Mouse (Mus musculus): Measurements from ENCODE around the gene Gm7168.
"Not testable (repeated sequence)": the region's sequence is repeated elsewhere in the genome, so short reads cannot be mapped to it uniquely, and the experiment has no call there.

The Gm7168 gene

DNA sequence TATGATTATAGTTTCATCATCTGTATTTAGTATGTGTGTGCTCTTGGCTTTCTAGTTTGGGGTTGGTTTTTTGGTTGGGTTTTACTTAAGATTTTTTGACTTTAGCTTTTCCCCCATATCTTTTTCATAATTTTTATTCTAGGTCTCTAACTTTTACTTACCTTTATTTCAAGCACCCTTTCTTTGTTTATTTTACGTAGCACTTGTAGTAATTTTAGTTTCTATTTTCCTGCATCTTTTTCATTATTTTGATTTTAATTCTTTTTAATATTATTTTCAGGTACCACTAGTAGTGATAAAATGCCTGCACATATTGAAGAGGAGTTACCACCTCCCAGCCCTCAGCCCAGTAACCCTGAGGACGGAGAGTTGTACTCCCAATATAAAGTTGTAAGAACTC lies at the start of gene Gm7168:
Gm7168 (plus strand) TSS at position 301 of the 400 bp plus-strand sequence.
- not testable (repeated sequence) for DNase-seq

DNA sequence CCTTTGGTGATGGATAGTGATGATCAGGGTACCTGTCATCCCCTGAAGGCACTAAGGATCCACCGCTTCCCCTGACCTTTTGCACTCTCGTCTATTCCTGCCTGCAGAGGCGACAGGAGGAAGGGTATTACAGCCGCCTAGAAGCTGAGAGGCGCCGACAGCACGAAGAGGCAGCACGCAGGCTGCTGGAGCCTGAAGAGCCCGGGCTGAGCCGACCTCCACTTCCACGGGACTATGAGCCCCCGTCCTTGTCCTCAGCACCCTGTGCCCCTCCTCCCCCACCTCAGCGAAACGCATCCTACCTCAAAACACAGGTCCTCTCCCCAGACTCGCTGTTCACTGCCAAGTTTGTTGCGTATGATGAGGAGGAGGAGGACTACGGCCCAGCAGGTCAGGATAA lies 49.3 kb upstream of the Gm7168 start:
- DNase-seq = no peak

DNA sequence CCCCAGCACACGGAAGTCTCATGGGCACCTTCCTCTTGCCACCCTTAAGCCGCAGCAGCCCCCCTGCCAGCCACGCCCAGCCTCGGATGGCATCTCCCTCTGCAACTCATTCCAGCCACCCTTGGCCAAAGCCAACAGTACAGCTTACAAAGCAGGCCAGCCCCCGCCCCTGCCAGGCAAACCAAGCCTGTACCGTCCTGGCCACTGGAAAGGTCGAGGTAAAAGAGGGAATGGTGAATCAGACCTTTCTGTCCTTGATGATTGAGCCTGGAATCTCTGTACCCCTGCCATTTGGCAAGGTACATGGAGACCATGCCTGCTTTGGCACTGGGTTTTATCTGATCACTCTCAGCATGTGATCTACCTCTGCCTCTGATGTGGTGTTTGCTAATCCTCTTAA lies 48.9 kb upstream of the Gm7168 start:
- DNase-seq = no peak

DNA sequence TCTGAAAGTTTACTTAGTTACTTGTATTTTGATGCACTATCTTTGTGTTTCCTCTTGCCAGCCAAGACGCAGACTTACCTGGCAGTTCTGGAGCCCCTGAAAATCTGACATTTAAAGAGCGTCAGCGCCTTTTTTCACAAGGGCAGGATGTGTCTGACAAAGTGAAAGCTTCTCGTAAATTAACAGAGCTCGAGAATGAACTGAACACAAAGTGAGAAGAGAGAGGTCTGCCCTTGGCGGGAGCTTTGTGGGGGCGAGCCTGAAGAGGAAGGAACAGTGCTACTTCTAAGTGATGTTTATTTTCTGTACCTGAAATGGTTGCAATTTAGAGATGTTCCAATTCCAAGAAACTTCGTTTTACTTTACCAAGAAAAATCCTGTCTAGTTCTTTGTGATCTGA lies 44.4 kb upstream of the Gm7168 start:
- no peak for DNase-seq

DNA sequence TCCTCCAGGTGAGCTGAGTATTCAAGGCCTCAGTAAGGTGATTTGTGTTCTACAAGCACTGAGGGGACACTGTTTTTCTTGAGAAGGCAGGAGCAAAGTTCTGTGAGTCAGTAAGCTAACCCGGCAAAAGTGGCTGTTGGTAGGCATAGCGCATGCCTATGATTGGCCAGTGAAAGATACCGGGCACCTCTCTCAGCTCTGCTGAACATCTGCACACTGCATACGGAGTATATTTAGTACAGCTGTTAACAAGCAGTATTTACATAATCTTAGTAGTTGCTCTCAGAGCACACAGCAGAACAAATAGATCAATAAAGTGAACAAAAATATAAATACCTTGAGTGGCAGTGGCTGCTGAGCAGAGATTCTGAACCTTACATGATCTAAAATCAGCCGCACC lies 41.1 kb upstream of the Gm7168 start:
- no peak for DNase-seq

DNA sequence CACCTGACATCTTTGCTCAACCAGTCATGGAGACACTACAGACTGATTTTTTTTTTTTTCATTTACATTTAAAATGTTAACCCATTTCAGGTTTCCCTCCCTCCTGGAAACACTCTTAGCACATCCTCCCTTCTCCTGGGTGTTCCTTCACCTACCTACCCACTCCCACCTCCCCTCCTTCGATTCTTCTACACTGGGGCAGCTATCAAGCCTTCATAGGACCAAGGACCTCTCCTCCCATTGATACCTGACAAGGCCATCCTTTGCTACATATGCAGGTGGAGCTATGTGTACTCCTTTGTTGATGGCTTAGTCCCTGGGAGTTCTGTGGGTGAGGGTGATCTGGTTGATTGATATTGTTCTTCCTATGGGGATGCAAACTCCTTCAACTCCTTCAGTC lies 40.5 kb upstream of the Gm7168 start:
- no peak for DNase-seq

DNA sequence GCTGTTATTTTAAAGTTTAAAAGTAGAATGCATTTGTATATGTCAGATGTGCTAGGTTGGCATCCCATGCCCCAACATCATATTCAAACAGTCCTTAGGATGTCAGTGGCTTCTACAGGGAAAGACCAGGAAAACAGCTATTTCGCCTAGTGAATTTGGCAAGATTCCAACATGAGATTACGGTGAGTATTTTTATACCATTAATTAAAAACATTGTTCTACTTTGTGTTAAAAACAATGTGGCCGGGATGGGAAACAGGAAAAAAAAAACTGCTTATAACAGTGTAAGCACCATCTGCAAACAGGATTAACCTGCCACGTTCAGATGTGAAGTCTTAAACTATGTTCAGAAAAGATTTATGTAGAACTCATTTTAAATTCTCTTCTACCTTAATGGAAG lies 34.2 kb upstream of the Gm7168 start:
- DNase-seq = no peak

DNA sequence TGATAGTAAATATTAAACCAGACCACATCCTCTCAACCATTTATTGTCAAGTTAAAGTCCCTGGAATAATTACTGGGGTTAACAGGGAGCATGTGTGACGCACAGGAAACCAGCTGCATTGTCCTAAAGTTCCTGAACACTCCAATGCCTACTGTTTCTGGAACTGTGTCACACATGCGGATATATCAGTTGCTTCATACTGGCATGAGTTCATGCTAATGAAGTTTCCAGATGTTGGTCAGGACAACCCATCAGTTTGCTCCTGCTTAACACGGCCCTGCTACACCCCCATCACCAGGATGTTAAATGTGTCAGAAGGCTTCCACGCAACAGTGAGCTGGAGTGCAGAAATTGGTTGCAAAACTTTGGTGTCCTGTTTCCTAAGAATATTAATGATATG lies 33.6 kb upstream of the Gm7168 start:
- peak; percentile 72 for DNase-seq

DNA sequence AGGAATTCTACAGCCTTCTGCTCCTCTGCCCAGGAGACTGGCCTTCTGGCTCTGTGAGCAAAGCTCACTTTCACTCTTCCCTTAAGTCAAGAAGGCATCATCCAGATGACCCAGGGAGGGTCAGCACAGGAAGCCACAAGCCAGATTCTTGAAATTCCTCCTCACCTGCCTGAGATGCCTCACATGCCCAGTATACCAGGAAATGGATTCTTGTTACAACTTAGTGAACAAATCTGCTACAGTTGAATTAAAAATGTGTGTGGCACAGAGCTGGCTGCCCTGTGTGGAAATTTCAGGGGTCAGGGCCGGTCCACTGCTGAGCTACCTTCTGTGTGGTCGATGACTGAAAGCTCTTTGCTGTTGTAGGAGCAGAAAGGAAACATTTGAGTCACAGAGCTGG lies 27.4 kb upstream of the Gm7168 start:
- DNase-seq = peak; percentile 31

DNA sequence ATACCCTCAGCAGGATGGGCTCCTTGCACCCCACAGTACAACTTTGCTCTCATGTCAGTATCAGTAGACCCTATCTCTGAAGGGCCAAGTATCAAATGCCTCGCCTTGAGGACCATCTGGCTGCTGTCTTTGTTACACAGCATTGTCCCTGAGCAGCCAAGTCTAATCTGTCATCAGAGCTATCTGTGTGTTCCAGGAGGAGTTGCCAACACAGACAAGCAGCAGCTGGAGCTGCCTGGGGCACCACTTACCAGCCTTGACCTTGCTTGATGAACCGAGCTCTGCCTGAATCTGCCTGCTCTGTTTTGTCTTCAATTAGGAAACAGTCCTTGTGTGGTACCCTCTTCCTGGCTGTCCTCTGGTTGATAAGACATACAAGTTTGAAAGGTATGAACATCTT lies 24.8 kb upstream of the Gm7168 start:
- no peak for DNase-seq

DNA sequence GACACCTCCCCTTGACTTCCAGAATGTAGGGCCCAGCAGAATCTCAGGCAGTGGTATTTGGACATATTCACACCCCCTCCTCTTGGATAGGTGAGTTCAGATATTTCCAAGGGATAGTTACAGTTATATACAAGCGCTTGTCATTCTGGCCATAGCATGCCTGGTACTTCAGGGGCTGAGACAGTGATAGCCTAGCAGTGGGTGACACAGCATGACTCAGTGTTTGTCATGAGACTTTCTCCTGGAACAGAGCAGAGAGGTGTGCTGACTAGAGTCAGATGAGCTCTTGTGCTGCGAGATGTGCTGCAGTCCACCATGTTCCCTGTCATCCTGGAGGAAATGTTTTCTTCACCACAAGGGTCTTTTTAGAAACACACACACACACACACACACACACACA lies 23.6 kb upstream of the Gm7168 start:
- DNase-seq = no peak

DNA sequence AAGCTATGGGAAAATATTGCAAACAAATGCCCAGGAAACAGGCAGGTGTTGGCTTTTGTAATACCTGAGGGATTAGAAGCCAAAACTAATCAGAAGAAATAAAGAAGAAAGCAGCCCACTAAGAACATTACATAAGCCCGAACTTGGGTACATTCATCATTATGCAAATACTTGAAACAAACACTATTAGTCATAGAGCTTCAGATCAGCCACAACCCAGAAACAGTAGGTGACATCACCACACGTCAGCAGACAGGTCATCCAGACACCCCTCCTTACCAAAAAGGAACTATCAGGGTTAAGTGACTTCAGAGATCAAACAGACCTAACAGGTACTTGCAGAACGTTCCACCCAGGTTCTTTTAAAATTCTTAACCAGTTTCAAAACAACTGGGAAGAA lies 22.2 kb upstream of the Gm7168 start:
- no peak for DNase-seq

DNA sequence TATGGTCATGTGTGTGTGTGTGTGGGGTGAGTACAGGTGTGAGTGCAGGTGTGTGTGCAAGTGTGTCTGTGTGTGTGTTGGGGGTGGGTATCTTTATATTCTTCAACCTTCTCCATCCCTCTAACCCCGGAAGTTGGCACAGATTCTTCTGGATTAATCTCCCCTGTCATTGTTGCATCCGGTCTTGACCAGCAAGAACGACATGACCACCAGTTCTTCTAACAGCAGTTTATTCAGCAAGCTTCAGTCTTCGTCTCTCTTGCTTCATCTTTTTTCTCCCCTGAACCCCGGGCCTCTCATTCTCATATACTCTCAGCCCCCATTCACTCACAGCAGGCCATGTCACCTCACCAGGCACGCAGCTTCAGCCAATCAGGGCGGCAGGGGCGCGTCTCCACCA lies 17.8 kb upstream of the Gm7168 start:
- DNase-seq = no peak

DNA sequence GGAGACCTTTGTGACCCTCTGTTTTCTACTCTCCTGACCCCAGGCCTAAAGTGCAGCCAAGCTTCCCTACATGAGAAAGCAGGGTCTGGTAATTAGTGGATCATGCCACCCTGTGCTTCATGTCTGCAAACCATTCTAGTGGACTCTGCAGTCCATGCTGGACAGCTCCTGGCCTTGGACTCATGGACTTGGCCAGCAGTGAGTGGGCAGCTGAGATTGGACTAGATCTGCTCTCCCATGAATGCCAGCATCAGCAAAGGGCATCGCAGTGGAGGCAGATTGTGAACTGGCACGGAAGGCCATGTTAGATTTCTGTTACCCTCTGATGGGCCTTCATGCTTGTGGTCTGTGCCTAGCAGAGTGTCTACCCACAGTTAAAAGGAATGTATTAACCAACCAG lies 12.8 kb upstream of the Gm7168 start:
- DNase-seq = peak; percentile 35

DNA sequence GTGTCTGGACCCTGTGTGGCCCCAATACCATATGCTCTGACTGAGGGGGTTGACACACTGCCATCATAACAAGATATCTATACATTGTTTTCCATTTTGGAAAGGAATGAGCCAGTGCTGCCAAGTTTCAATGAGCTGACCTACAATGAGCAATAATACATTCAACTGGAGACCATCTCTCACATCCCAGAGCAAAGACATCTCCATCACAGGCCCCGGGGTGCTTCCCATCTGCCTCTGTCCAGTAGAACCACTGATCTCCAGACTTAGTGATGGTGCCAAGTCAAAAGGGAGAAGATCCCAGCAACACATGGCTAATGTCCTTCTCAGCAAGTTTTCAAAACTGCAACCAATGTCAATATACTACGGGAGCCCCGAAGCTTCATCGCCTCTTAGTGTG lies 10.4 kb upstream of the Gm7168 start:
- DNase-seq = no peak

DNA sequence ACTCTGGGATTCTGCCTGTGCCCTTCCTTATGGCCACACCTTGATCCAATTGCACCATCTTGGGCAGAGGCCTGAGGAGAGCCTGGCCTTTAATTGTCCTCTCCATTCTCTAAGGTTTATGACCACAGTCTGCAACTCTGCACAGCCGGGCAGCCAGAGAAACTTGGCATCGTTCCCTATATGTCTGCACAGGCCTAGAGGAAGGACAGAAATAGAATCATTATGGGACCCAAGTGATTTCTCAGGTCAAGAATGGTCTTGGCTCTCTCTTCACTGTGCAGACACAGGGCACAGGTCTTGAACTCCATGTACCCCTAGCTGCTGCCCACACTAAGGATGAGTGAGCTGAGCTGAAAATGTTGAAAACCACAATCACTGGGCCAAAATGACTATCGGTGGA lies 9.5 kb upstream of the Gm7168 start:
- peak; percentile 50 for DNase-seq

DNA sequence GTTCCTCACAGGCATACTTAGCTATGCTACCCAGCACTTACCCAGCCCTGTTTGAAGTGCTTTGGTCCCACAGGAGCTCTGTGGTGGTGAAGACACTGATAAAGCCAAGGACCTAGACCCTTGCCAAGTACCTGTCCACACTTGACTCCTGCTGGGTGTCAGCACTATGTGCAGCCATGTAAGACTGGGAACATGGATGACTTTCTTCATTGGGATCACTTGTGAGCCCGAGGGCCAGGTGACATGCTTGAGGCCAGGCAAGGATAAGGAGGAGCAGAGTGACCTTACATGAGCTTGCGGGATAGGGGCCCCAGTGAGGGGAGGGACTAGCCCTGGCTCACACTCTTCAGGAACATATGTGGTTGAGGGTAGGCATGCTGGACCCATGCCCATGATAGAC lies 8.9 kb upstream of the Gm7168 start:
- DNase-seq = not testable (repeated sequence)

DNA sequence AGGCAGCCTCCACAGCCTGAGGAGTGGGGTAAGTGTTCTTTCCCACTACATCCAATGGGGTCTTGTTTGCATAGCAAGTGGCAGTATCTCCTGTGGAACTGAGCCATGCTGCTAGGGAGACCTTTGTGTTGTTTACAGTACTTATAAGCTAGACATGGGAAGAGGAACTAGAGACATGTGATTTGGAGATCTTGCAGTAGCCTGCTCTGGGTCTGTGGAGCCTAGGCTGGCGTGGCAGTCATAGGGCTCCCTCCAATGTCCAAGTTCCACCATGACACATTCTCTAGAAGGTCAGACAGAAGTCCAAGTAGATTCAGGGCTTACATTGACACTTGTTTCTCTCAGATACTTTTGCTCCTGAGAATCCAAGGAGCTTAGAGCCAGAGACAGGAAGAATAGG lies 7.7 kb upstream of the Gm7168 start:
- DNase-seq = no peak

DNA sequence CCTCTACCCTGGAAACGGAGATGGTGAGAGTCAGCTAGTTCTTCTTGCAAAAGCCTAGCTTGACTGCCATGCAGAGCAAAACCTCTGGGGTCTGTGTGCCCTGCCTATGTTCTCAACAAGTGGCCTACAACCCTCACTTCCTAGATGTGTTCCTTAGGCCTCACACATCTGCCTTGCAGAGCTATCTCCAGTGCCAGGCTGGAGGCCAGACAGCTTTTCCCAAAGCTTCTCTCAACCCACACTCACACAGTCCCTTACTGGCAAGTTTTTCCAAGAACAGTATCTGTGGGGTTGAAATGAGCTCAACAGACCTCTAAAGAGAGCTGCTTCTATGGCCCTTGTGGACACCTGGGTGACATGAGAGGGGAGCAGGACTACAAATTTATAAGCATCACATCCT lies 3.4 kb downstream of the Gm7168 start:
- not testable (repeated sequence) for DNase-seq

DNA sequence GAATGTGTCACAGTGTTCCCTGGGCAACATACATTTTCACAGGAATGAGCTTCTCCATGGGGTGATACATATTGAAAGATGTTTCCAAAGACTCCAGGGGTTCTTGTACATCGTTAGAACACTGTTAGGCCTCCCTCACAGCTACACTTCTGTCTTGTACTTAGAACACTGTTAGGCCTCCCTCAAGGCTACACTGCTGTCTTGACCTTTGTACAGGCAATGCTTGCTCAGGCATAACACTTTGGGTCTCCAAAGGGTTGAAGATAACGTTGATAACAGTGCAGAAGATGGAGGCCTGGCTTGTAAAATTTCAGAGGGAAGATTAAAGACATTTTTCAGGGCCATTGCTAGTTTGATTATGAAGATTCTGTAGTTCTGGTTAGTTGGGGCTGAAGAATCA lies 10.0 kb downstream of the Gm7168 start:
- DNase-seq = not testable (repeated sequence)

DNA sequence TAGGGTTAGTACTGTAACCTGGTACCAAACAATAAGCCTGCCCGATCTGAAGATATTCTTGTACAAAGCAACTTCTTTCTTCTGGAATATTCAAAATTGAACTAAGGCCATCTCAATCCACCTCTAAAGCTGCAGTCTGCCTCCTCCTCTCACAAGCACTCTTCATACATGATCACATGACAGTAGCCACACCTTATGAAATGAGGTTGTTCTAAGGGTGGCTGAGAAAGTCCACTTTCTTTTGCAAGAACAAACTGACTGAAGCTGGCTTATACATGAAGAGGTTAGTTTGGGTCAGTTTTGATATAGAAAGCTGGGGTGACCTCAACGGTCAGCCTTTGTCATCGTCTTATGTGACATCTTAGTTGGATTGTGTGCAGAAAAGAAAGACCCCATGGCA lies 14.1 kb downstream of the Gm7168 start:
- not testable (repeated sequence) for DNase-seq

DNA sequence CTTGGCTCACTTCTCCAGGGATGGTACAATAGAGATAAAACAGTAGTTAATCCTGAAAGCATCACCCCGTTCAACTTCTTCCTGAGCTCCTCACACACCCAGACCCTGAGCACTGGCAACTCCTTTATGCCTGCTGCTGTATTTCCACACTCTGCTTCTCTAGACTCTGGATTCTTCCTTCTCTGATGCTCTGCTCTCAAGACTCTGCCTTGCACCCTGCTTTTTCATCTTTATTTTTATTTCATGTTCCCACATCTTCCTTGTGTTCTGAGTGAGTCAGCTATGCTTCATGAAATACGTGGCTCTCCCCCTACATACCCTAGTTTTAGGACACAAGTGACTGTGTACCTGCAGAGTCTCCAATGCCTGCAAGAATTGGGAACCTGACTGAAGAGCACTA lies 16.9 kb downstream of the Gm7168 start:
- DNase-seq = not testable (repeated sequence)

DNA sequence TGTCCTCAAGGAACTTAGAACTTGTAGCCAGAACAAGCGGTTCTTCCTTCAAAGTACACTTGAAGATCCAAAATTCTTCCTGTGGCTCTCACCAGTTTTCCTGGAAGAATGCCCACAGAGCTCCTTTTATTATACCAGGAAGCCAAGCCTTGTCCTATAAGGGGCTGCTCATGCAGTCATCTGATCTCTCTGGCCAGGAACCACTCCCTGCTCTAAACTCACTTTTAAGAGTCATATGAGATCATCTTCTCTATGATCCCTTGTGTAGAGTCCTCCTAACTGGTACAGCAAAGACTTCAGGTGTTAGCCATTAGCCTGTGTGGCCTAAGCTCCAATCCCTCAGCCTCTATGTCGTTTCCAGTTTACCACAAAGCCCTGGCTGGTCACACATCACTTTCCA lies 21.7 kb downstream of the Gm7168 start:
- not testable (repeated sequence) for DNase-seq

DNA sequence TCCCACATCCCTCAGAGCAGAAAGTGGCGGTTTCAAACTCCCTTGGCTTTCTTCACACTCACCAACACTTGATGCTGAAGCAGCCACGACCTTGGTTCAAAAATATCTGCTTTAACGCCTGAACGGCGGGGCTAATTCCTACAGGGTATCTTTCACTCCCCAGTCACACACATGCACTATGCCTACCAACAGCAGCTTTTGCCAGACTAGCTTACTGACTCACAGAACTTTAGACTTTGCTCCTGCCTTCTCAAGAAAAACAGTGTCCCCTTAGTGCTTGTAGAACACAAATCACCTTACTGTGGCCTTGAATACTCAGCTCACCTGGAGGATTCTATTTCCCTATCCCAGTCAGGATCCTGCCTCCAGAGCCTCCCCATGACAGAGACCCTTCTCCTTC lies 22.6 kb downstream of the Gm7168 start:
- DNase-seq = not testable (repeated sequence)

DNA sequence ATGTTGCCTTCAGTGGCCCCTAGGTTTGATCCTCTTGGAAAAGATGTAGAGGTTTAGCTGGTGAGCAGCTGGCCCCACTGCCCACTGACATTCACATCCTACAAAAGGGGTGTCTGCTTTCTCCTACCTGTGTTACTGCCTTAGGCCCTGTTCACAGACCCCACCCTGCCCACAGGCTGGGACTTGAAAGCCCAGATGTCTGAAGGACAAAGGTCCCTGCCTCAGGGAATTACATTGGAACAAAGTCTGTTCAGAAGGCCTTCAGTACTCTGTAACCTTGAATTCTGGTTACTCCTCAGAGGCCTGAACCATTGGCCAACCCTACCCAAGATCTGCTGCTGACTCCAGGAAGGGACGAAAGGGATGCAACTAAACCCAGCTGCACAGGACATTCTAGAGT lies 39.5 kb downstream of the Gm7168 start:
- DNase-seq = no peak

DNA sequence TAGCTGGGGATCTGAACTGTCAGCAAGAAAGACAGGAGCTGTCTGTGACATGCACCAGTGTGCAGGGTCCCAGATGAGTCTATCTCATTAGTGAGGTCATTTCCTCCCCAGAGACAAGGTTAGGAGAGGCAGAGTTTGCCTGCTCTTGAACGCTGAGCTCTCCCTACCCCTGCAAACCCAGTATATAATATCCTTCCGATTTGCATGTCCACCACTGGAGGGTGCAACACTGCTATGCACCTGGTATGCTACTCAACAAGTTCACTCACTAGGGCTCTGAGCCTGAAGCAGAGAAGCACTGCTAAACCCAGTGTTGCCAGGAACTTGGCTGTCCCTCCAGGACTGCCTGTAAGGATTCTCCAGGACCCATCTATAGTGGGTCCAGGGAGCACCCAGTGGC lies 45.3 kb downstream of the Gm7168 start:
- DNase-seq = not testable (repeated sequence)

All from kidney, postnatal 10 days (tissue).